Mouse (Mus musculus): ENCODE results near the gene Cd177.
"Not testable (repeated sequence)": the region's sequence is repeated elsewhere in the genome, so short reads cannot be mapped to it uniquely, and the experiment has no call there.

Cd177 gene

GRCm38 (mm10) chr7:24760211-24760610, at the start of gene Cd177:
TSS of gene Cd177 (minus strand) at chr7:24760311.
- DNase-seq (ENCODE audit: low read depth, low spot score), result no peak

- peak; percentile 70 for DNase-seq (ENCODE audit: low read depth, low spot score)
These were observed 48.9 kb upstream of the Cd177 start for GRCm38 (mm10) chr7:24809041-24809440.

- no peak for DNase-seq (ENCODE audit: low read depth, low spot score)
These were observed 44.7 kb upstream of the Cd177 start for GRCm38 (mm10) chr7:24804826-24805225.

GRCm38 (mm10) chr7:24802149-24802767, 42.1 kb upstream of the Cd177 start:
- no peak for DNase-seq (ENCODE audit: low read depth, low spot score)

- no peak for DNase-seq (ENCODE audit: low read depth, low spot score)
These were observed 37.8 kb upstream of the Cd177 start for GRCm38 (mm10) chr7:24797918-24798317.

GRCm38 (mm10) chr7:24776918-24777317, 16.8 kb upstream of the Cd177 start, which contains the start of gene Ceacam10:
TSS of gene Ceacam10 (plus strand) at chr7:24777206.
- not testable (repeated sequence) for DNase-seq (ENCODE audit: low read depth, low spot score)

- DNase-seq (ENCODE audit: low read depth, low spot score), result no peak
These were observed 16.0 kb upstream of the Cd177 start for GRCm38 (mm10) chr7:24776145-24776544.

GRCm38 (mm10) chr7:24773942-24774535, 13.9 kb upstream of the Cd177 start:
- DNase-seq (ENCODE audit: low read depth, low spot score), result no peak

GRCm38 (mm10) chr7:24771361-24771760, 11.2 kb upstream of the Cd177 start:
- DNase-seq (ENCODE audit: low read depth, low spot score), result no peak

GRCm38 (mm10) chr7:24762574-24762973, 2.5 kb upstream of the Cd177 start:
- no peak for DNase-seq (ENCODE audit: low read depth, low spot score)

GRCm38 (mm10) chr7:24761161-24761560, 1.1 kb upstream of the Cd177 start:
- DNase-seq (ENCODE audit: low read depth, low spot score), result no peak

GRCm38 (mm10) chr7:24758520-24758919, 1.6 kb downstream of the Cd177 start:
- no peak for DNase-seq (ENCODE audit: low read depth, low spot score)

- no peak for DNase-seq (ENCODE audit: low read depth, low spot score)
These were observed 6.6 kb downstream of the Cd177 start for GRCm38 (mm10) chr7:24753476-24753875.

GRCm38 (mm10) chr7:24751610-24752009, 8.5 kb downstream of the Cd177 start:
- DNase-seq (ENCODE audit: low read depth, low spot score), result no peak

GRCm38 (mm10) chr7:24750695-24751094, 9.4 kb downstream of the Cd177 start:
- DNase-seq (ENCODE audit: low read depth, low spot score), result no peak

GRCm38 (mm10) chr7:24735970-24736670, 24.0 kb downstream of the Cd177 start:
- DNase-seq (ENCODE audit: low read depth, low spot score), result no peak

- not testable (repeated sequence) for DNase-seq (ENCODE audit: low read depth, low spot score)
These were observed 33.3 kb downstream of the Cd177 start, which contains the start of gene Gm4763 for GRCm38 (mm10) chr7:24726808-24727207. TSS of gene Gm4763 (minus strand) at chr7:24726908.

- no peak for DNase-seq (ENCODE audit: low read depth, low spot score)
These were observed 45.1 kb downstream of the Cd177 start for GRCm38 (mm10) chr7:24715039-24715438.

GRCm38 (mm10) chr7:24708832-24709292, 51.2 kb downstream of the Cd177 start, which contains the start of gene BC049730:
TSS of gene BC049730 (plus strand) at chr7:24709242.
- DNase-seq (ENCODE audit: low read depth, low spot score), result no peak

GRCm38 (mm10) chr7:24702841-24703240, 57.3 kb downstream of the Cd177 start:
- not testable (repeated sequence) for DNase-seq (ENCODE audit: low read depth, low spot score)

- not testable (repeated sequence) for DNase-seq (ENCODE audit: low read depth, low spot score)
These were observed 62.2 kb downstream of the Cd177 start for GRCm38 (mm10) chr7:24697891-24698290.

All from WW6 (cell line).